Mouse (Mus musculus) embryonic facial prominence, embryonic 14.5 days (tissue): ENCODE data around the gene Mogs. TPM values are rescaled to one million over a fixed set of nuclear protein-coding genes. Genes with fewer than 3 reads are reported as not detected.
A peak's percentile ranks its signal among the peaks of the same experiment; 100 is the strongest.

Source experiments
- ATAC-seq: fragments of 200-750 bp; cut with Nextera tagmentation; 2 replicates; pipeline ENCODE4 v1.8.0; 2017; ENCODE audit warnings: low read depth, moderate number of reproducible peaks, moderate TSS enrichment
- DNase-seq: peaks from one replicate; pipeline ENCODE4 v3.0.0-alpha.2; 2015; ENCODE audit warnings: low spot score
- H3K27ac ChIP-seq: fragments of 300-500 bp; sonication (generic); replicated peaks from 2 replicates; pipeline ENCODE4 v1.5.1; 2014; ENCODE audit warnings: low read depth, mild to moderate bottlenecking, low read length, moderate library complexity
- H3K27me3 ChIP-seq: fragments of 300-500 bp; sonication (generic); replicated peaks from 2 replicates; pipeline ENCODE4 v1.6.1; 2014; ENCODE audit warnings: low read length; ENCODE audit not compliant: control insufficient read depth, insufficient read depth
- H3K36me3 ChIP-seq: fragments of 300-500 bp; sonication (generic); 2 replicates; pipeline ENCODE4 v1.6.1; 2014; ENCODE audit warnings: low read length, mixed read lengths; ENCODE audit not compliant: control insufficient read depth, insufficient read depth
- H3K4me1 ChIP-seq: fragments of 300-500 bp; sonication (generic); 2 replicates; pipeline ENCODE4 v1.6.1; 2014; ENCODE audit warnings: antibody characterized with exemption, low read length; ENCODE audit not compliant: control insufficient read depth, insufficient read depth
- H3K4me2 ChIP-seq: fragments of 300-500 bp; sonication (generic); 2 replicates; pipeline ENCODE4 v1.6.1; 2014; ENCODE audit warnings: low read depth, mild to moderate bottlenecking, low read length, moderate library complexity, mixed read lengths
- H3K4me3 ChIP-seq: fragments of 300-500 bp; sonication (generic); 2 replicates; pipeline ENCODE4 v1.5.1; 2014; ENCODE audit warnings: low read depth, mild to moderate bottlenecking, low read length
- H3K9ac ChIP-seq: fragments of 300-500 bp; sonication (generic); 2 replicates; pipeline ENCODE4 v1.6.1; 2014; ENCODE audit warnings: low read depth, mild to moderate bottlenecking, low read length, moderate library complexity, mixed read lengths
- H3K9me3 ChIP-seq: fragments of 300-500 bp; sonication (generic); 2 replicates; pipeline ENCODE4 v1.6.1; 2016; ENCODE audit warnings: low read length; ENCODE audit not compliant: control insufficient read depth
- WGBS: fragments of 180-500 bp; shearing (Covaris S2); extraction: QIAGEN DNeasy Blood & Tissue Kit; methylation state at CpG from one replicate; pipeline ENCODE4 v1.1.7; 2014; 5-methylcytosine and 5-hydroxymethylcytosine counted together
- polyA plus RNA-seq: library from polyadenylated mRNA; unstranded; fragments of >200 nt; fragmentation: Nextera tagmentation; extraction: Ambion mirVana; gene quantifications from 2 replicates; pipeline ENCODE4 v1.2.1, GENCODE M21; 2014

Mogs gene
- polyA plus RNA-seq, 1 experiment from 2014 or later, result 49.3 TPM

- 0% methylated on average over 14 of the region's 24 CpGs for WGBS
- Histone ChIP-seq H3K27ac (no peak overlapping the region), H3K9me3 (no peaks in the 10 kb centered on the region), H3K4me2 (peak overlapping the region; percentile 20; the same call in 1 of the 2 replicates), H3K27me3 (peaks cover 95% of the 10 kb centered on the region), H3K36me3 (no peaks in the 10 kb centered on the region), H3K4me3 (peak overlapping the region; percentile 25), H3K9ac (no peak overlapping the region), H3K4me1 (peaks cover 5% of the 10 kb centered on the region)
- DNase-seq (no peak), ATAC-seq (peak; percentile 41; the same call in 1 of the 2 replicates)
Measured at GRCm38 (mm10) chr6:83071220-83071619, 44.1 kb upstream of the Mogs start.

GRCm38 (mm10) chr6:83074979-83075378 is 40.3 kb upstream of the Mogs start:
- H3K4me1 ChIP-seq, result peaks cover 17% of the 10 kb centered on the region
- H3K27ac ChIP-seq, result no peak overlapping the region
- H3K36me3 ChIP-seq, result no peaks in the 10 kb centered on the region
- H3K4me3 ChIP-seq, result no peak overlapping the region
- WGBS, result 23% methylated on average over 2 of the region's 2 CpGs
- no peak overlapping the region for H3K4me2 ChIP-seq
- H3K9ac ChIP-seq, result no peak overlapping the region
- H3K9me3 ChIP-seq, result no peaks in the 10 kb centered on the region
- DNase-seq (no peak), ATAC-seq (no peak)
- H3K27me3 ChIP-seq, result peaks cover 62% of the 10 kb centered on the region

GRCm38 (mm10) chr6:83077630-83078323 is 37.5 kb upstream of the Mogs start, which contains the start of gene Pcgf1:
Pcgf1 (plus strand) TSS chr6:83077869.
- H3K9ac ChIP-seq, result peak within 1 kb of the TSS; percentile 79
- peaks cover 11% of the 10 kb centered on the region for H3K4me1 ChIP-seq
- no peaks in the 10 kb centered on the region for H3K9me3 ChIP-seq
- peak; percentile 74 for ATAC-seq
- H3K27ac ChIP-seq, result peak within 1 kb of the TSS; percentile 90
- H3K27me3 ChIP-seq, result peaks cover 40% of the 10 kb centered on the region
- H3K4me2 ChIP-seq, result peak within 1 kb of the TSS; percentile 96
- H3K36me3 ChIP-seq, result peaks cover 20% of the 10 kb centered on the region
- WGBS, result under 1% methylated on average over 50 of the region's 54 CpGs
- peak within 1 kb of the TSS; percentile 72 for H3K4me3 ChIP-seq
- peak; percentile 98 for DNase-seq

GRCm38 (mm10) chr6:83078324-83078858 is 36.9 kb upstream of the Mogs start:
- WGBS, result under 1% methylated on average over 40 of the region's 46 CpGs
- H3K36me3 ChIP-seq, result peaks cover 20% of the 10 kb centered on the region
- H3K4me2 ChIP-seq, result peak overlapping the region; percentile 96
- peak; percentile 98 for DNase-seq
- H3K4me3 ChIP-seq, result peak overlapping the region; percentile 72
- H3K27ac ChIP-seq, result peak overlapping the region; percentile 90
- H3K9ac ChIP-seq, result peak overlapping the region; percentile 79
- H3K4me1 ChIP-seq, result peaks cover 11% of the 10 kb centered on the region
- peak; percentile 94 for ATAC-seq
- no peaks in the 10 kb centered on the region for H3K9me3 ChIP-seq
- peaks cover 41% of the 10 kb centered on the region for H3K27me3 ChIP-seq

GRCm38 (mm10) chr6:83080210-83080609 is 35.1 kb upstream of the Mogs start:
- no peak overlapping the region for H3K4me2 ChIP-seq
- ATAC-seq (no peak), DNase-seq (no peak)
- no peaks in the 10 kb centered on the region for H3K9me3 ChIP-seq
- H3K4me3 ChIP-seq, result no peak overlapping the region
- H3K27me3 ChIP-seq, result peaks cover 41% of the 10 kb centered on the region
- H3K9ac ChIP-seq, result no peak overlapping the region
- 97% methylated on average over 5 of the region's 5 CpGs for WGBS
- H3K36me3 ChIP-seq, result peaks cover 20% of the 10 kb centered on the region
- peaks cover 11% of the 10 kb centered on the region for H3K4me1 ChIP-seq
- H3K27ac ChIP-seq, result no peak overlapping the region

GRCm38 (mm10) chr6:83083497-83083896 is 31.8 kb upstream of the Mogs start:
- 8% methylated on average over 5 of the region's 5 CpGs for WGBS
- peaks cover 21% of the 10 kb centered on the region for H3K4me1 ChIP-seq
- no peak overlapping the region for H3K27ac ChIP-seq
- no peak overlapping the region for H3K9ac ChIP-seq
- H3K4me3 ChIP-seq, result no peak overlapping the region
- peaks cover 20% of the 10 kb centered on the region for H3K36me3 ChIP-seq
- peaks cover 61% of the 10 kb centered on the region for H3K27me3 ChIP-seq
- no peak overlapping the region for H3K4me2 ChIP-seq
- no peaks in the 10 kb centered on the region for H3K9me3 ChIP-seq
- DNase-seq (no peak), ATAC-seq (no peak)

GRCm38 (mm10) chr6:83084477-83084876 is 30.8 kb upstream of the Mogs start:
- H3K4me1 ChIP-seq, result peaks cover 15% of the 10 kb centered on the region
- no peak for ATAC-seq
- H3K4me2 ChIP-seq, result no peak overlapping the region
- no peak overlapping the region for H3K4me3 ChIP-seq
- DNase-seq, result no peak
- no peak overlapping the region for H3K9ac ChIP-seq
- no peaks in the 10 kb centered on the region for H3K9me3 ChIP-seq
- WGBS, result 12% methylated on average over 6 of the region's 6 CpGs
- peaks cover 20% of the 10 kb centered on the region for H3K36me3 ChIP-seq
- H3K27me3 ChIP-seq, result peaks cover 69% of the 10 kb centered on the region
- H3K27ac ChIP-seq, result no peak overlapping the region

- DNase-seq (no peak), ATAC-seq (no peak)
- Histone ChIP-seq H3K36me3 (peaks cover 7% of the 10 kb centered on the region; the same call in 1 of the 2 replicates), H3K9me3 (no peaks in the 10 kb centered on the region), H3K27me3 (peaks cover 83% of the 10 kb centered on the region), H3K4me3 (peak within 1 kb of the TSS; percentile 18), H3K4me2 (peak within 1 kb of the TSS; percentile 48), H3K9ac (peak within 1 kb of the TSS; percentile 30; the same call in 1 of the 2 replicates), H3K27ac (no peak within 1 kb of the TSS), H3K4me1 (peaks cover 15% of the 10 kb centered on the region)
- WGBS, result 4% methylated on average over 29 of the region's 42 CpGs
Measured at GRCm38 (mm10) chr6:83086121-83087035, 28.9 kb upstream of the Mogs start, which contains the start of gene Lbx2. Lbx2 (plus strand) TSS chr6:83086367.
